Comparison of ENCODE assay signal across 8 mouse cellular contexts in genomic region chr13:28720169-28720568, GRCm38 (mm10).
DNase-seq lines count a peak whose midpoint lies in the region; ATAC-seq and TF ChIP-seq lines count a peak whose summit lies in the region.
"Had no signal": no experiment of that assay in that cellular context is flagged by ENCODE, and none has a peak within 500 bp of the region (broad histone marks: within the 10 kb centered on the region; RNA-seq: fewer than 3 reads in every experiment).

No protein-coding gene starts in this region.

- ATAC-seq in embryonic facial prominence, embryonic 12.5 days (ENCODE audit: insufficient number of reproducible peaks, insufficient read depth, low FRiP score, low TSS enrichment) = no peak

- H3K27ac ChIP-seq in embryonic facial prominence, embryonic 12.5 days = 0 out of 2 replicates have a peak overlapping the region, but pooled peaks have one; percentile 23
- peak overlapping the region; percentile 80 for H3K27ac ChIP-seq in thymus, adult 2 months (ENCODE audit: control insufficient read depth, insufficient read depth, low read length)

- peaks cover 34% of the 10 kb centered on the region for H3K4me1 ChIP-seq in embryonic facial prominence, embryonic 12.5 days
- peaks cover 32% of the 10 kb centered on the region for H3K4me1 ChIP-seq in thymus, adult 2 months (replicated peaks; ENCODE audit: control insufficient read depth, insufficient read depth, low read length)

- peak; percentile 23 to 30 for DNase-seq in layer of hippocampus, postnatal 10 days (ENCODE audit: low spot score in 2 of 2)
- DNase-seq in layer of hippocampus, adult 8-10 months (ENCODE audit: low spot score in 2 of 2) = no peak
- DNase-seq in induced T-regulatory cell, adult 2 months (ENCODE audit: low read depth) = peak; percentile 20
- peak; percentile 67 for DNase-seq in thymus, adult 2 months
- no peak for DNase-seq in adrenal gland, postnatal 4 days (ENCODE audit: low spot score in 2 of 2)
- DNase-seq in ovary, postnatal 10 days (ENCODE audit: low spot score) = no peak
- DNase-seq: kidney, adult 11 months had no signal

- H3K4me2 ChIP-seq in embryonic facial prominence, embryonic 12.5 days (replicated peaks) = no peak overlapping the region

- no peak overlapping the region for H3K9ac ChIP-seq in embryonic facial prominence, embryonic 12.5 days

- H3K4me3 ChIP-seq in embryonic facial prominence, embryonic 12.5 days = no peak overlapping the region
- no peak overlapping the region for H3K4me3 ChIP-seq in thymus, adult 2 months (ENCODE audit: control insufficient read depth, insufficient read depth, low read length)

- no peaks in the 10 kb centered on the region for H3K9me3 ChIP-seq in embryonic facial prominence, embryonic 12.5 days

- no peaks in the 10 kb centered on the region for H3K36me3 ChIP-seq in embryonic facial prominence, embryonic 12.5 days
- no peaks in the 10 kb centered on the region for H3K36me3 ChIP-seq in thymus, adult 2 months (ENCODE audit: control insufficient read depth, insufficient read depth, low read length)

- no peak for TF ChIP-seq POLR2A in thymus, adult 2 months (IDR thresholded peaks at IDR 0.05; ENCODE audit: control insufficient read depth, extremely low read depth, insufficient read depth, low read length, poor library complexity)

- no peak for TF ChIP-seq CTCF in thymus, adult 2 months (IDR thresholded peaks at IDR 0.05; ENCODE audit: borderline replicate concordance, control insufficient read depth, extremely low read depth, insufficient read depth, low read length, poor library complexity)

- H3K27me3 ChIP-seq in embryonic facial prominence, embryonic 12.5 days = no peaks in the 10 kb centered on the region
- H3K27me3 ChIP-seq in thymus, adult 2 months (ENCODE audit: control insufficient read depth, insufficient read depth, low read length) = no peaks in the 10 kb centered on the region

- WGBS in embryonic facial prominence, embryonic 12.5 days = 66% methylated on average over 11 of the region's 11 CpGs
- 22% methylated on average over 11 of the region's 11 CpGs for WGBS in thymus, adult 2 months

Comparison
In these comparisons a context has a peak if more than half of its experiments do, and no peak if none do; other contexts are left out.
1. DNase-seq: peak in layer of hippocampus, postnatal 10 days (2 of 2), induced T-regulatory cell, adult 2 months (single experiment) and thymus, adult 2 months (single experiment); none in layer of hippocampus, adult 8-10 months (0 of 2), adrenal gland, postnatal 4 days (0 of 2) and ovary, postnatal 10 days (single experiment).